Mouse (Mus musculus) small intestine, adult 2 months (tissue): ENCODE results near the gene Aldh16a1. TPM values are rescaled to one million over a fixed set of nuclear protein-coding genes. Genes with fewer than 3 reads are reported as not detected.

Source experiments
- H3K27ac ChIP-seq: fragments of 200-500 bp; 2 replicates; pipeline ENCODE4 v1.5.1; 2012; ENCODE audit warnings: low read depth, low read length, control low read depth, inconsistent platforms; ENCODE audit not compliant: insufficient read depth
- H3K27me3 ChIP-seq: fragments of 200-500 bp; 2 replicates; pipeline ENCODE4 v1.6.1; 2012; ENCODE audit warnings: mild to moderate bottlenecking, moderate library complexity, low read length, inconsistent platforms; ENCODE audit not compliant: control insufficient read depth, insufficient read depth
- H3K36me3 ChIP-seq: fragments of 200-500 bp; 2 replicates; pipeline ENCODE4 v1.6.1; 2012; ENCODE audit warnings: mild to moderate bottlenecking, low read length, control low read depth, inconsistent platforms; ENCODE audit not compliant: control insufficient read depth, insufficient read depth
- H3K4me1 ChIP-seq: fragments of 200-500 bp; 2 replicates; pipeline ENCODE4 v1.6.1; 2012; ENCODE audit warnings: low read length, inconsistent platforms, mixed read lengths; ENCODE audit not compliant: control insufficient read depth, insufficient read depth, insufficient read length
- H3K4me3 ChIP-seq: fragments of 200-500 bp; 2 replicates; pipeline ENCODE4 v1.5.1; 2012; ENCODE audit warnings: low read depth, mild to moderate bottlenecking, control low read depth, inconsistent platforms, low read length, moderate library complexity
- CTCF ChIP-seq: fragments of 200-500 bp; IDR thresholded peaks from 2 replicates; pipeline ENCODE4 v1.5.1; 2012; ENCODE audit warnings: low read depth, mild to moderate bottlenecking, control low read depth, inconsistent platforms, low read length, moderate library complexity, mixed read lengths; ENCODE audit not compliant: insufficient replicate concordance, insufficient read length; ENCODE audit errors: extremely low read depth
- POLR2A ChIP-seq: fragments of 200-500 bp; IDR thresholded peaks from 2 replicates; pipeline ENCODE4 v1.6.1; 2012; ENCODE audit warnings: low read depth, mild to moderate bottlenecking, control low read depth, inconsistent platforms, low read length, moderate library complexity
- WGBS: fragments of 180-500 bp; shearing (Covaris S2); methylation state at CpG from one replicate; pipeline ENCODE4 v1.1.7; 2018; 5-methylcytosine and 5-hydroxymethylcytosine counted together
- polyA plus RNA-seq: library from polyadenylated mRNA; depleted of rRNA; stranded (reverse); fragments of >200 nt; gene quantifications from 2 replicates; pipeline ENCODE4 v1.2.3, GENCODE M21; 2012

Gene Aldh16a1
- polyA plus RNA-seq, 1 experiment = 253 TPM

GRCm38 (mm10) chr7:45122561-45123185 lies 31.7 kb downstream of the Aldh16a1 start:
- peaks cover 22% of the 10 kb centered on the region; the same call in 1 of the 2 replicates for H3K4me1 ChIP-seq
- 61% methylated on average over 15 of the region's 15 CpGs for WGBS
- H3K36me3 ChIP-seq = peaks cover 49% of the 10 kb centered on the region
- H3K27me3 ChIP-seq = no peaks in the 10 kb centered on the region
- TF ChIP-seq POLR2A (no peak), CTCF (no peak)
- H3K4me3 ChIP-seq = peak overlapping the region; percentile 69
- H3K27ac ChIP-seq = no peak overlapping the region

- Histone ChIP-seq H3K4me1 (peaks cover 22% of the 10 kb centered on the region; the same call in 1 of the 2 replicates), H3K36me3 (peaks cover 46% of the 10 kb centered on the region), H3K4me3 (peak overlapping the region; percentile 30), H3K27me3 (no peaks in the 10 kb centered on the region), H3K27ac (peak overlapping the region; percentile 17)
- TF ChIP-seq POLR2A (0 out of 2 replicates have a peak, but pooled peaks have one; percentile 25), CTCF (no peak)
Measured at GRCm38 (mm10) chr7:45121966-45122365, 32.4 kb downstream of the Aldh16a1 start.

- H3K27ac ChIP-seq = peak overlapping the region; percentile 17
Measured at GRCm38 (mm10) chr7:45121404-45121803, 33.0 kb downstream of the Aldh16a1 start.

GRCm38 (mm10) chr7:45119780-45120709 lies 34.3 kb downstream of the Aldh16a1 start:
- H3K4me3 ChIP-seq = no peak overlapping the region
- H3K4me1 ChIP-seq = peaks cover 22% of the 10 kb centered on the region; the same call in 1 of the 2 replicates
- H3K27ac ChIP-seq = peak overlapping the region; percentile 17; the same call in 1 of the 2 replicates
- H3K36me3 ChIP-seq = peaks cover 27% of the 10 kb centered on the region
- WGBS = 65% methylated on average over 5 of the region's 5 CpGs
- H3K27me3 ChIP-seq = no peaks in the 10 kb centered on the region
- TF ChIP-seq POLR2A (no peak), CTCF (no peak)

More at GRCm38 (mm10) chr7:45121404-45121803, 33.0 kb downstream of the Aldh16a1 start:
- Histone ChIP-seq H3K27me3 (no peaks in the 10 kb centered on the region), H3K36me3 (peaks cover 40% of the 10 kb centered on the region), H3K4me3 (peak overlapping the region; percentile 30), H3K4me1 (peaks cover 22% of the 10 kb centered on the region; the same call in 1 of the 2 replicates)
- TF ChIP-seq POLR2A (no peak), CTCF (no peak)
- 28% methylated on average over 8 of the region's 8 CpGs for WGBS

- peaks cover 26% of the 10 kb centered on the region for H3K36me3 ChIP-seq
- H3K27me3 ChIP-seq = no peaks in the 10 kb centered on the region
- no peak overlapping the region for H3K4me3 ChIP-seq
- H3K4me1 ChIP-seq = peaks cover 20% of the 10 kb centered on the region; the same call in 1 of the 2 replicates
- 69% methylated on average over 6 of the region's 6 CpGs for WGBS
- no peak for TF ChIP-seq POLR2A
- no peak for TF ChIP-seq CTCF
- no peak overlapping the region for H3K27ac ChIP-seq
Measured at GRCm38 (mm10) chr7:45118336-45118735, 36.0 kb downstream of the Aldh16a1 start.

GRCm38 (mm10) chr7:45117566-45117965 lies 36.8 kb downstream of the Aldh16a1 start:
- H3K4me1 ChIP-seq = peaks cover 16% of the 10 kb centered on the region; the same call in 1 of the 2 replicates
- H3K27ac ChIP-seq = no peak overlapping the region
- TF ChIP-seq CTCF = no peak
- no peak for TF ChIP-seq POLR2A
- no peak overlapping the region for H3K4me3 ChIP-seq
- 85% methylated on average over 8 of the region's 8 CpGs for WGBS
- peaks cover 20% of the 10 kb centered on the region for H3K36me3 ChIP-seq
- H3K27me3 ChIP-seq = no peaks in the 10 kb centered on the region

- Histone ChIP-seq H3K4me1 (peaks cover 2% of the 10 kb centered on the region; the same call in 1 of the 2 replicates), H3K4me3 (no peak overlapping the region), H3K27me3 (no peaks in the 10 kb centered on the region), H3K27ac (no peak overlapping the region), H3K36me3 (no peaks in the 10 kb centered on the region)
- no peak for TF ChIP-seq POLR2A
- no peak for TF ChIP-seq CTCF
- 54% methylated on average over 2 of the region's 2 CpGs for WGBS
Measured at GRCm38 (mm10) chr7:45113476-45113875, 40.9 kb downstream of the Aldh16a1 start.
